Mouse (Mus musculus): ENCODE measurements around the gene Smchd1. TPM values are rescaled to one million over a fixed set of nuclear protein-coding genes. Genes with fewer than 3 reads are reported as not detected.

Smchd1 gene
- polyA plus RNA-seq, 1 experiment from 2014 or later = 24.9 TPM

DNA sequence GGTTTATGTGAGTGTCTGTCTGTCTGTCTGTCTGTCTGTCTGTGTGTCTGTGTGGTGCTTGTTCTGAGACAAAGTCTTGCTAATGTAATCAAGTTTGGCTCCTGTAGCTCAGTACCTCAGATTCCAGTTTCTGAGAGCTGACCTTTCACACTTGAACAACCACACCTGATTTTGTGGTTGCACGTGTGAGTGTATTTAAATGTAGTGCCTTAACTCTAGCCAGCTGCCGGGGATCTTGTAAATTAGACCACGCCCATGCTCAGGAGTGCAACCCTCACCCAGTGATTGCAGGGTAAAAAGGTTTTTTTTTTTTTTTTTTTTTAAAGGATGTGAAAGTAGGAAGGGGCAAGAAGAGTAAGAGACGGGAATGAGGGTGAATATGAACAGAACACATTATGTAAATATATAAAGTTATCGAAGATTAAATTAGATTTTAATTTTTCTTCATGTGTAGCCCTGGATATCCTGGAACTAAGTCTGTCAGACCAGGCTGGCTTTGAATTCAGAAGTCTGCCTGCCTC is 4.3 kb upstream of the Smchd1 start:
- H3K27ac ChIP-seq (ENCODE audit: low read length) = no peak overlapping the region
- no peak overlapping the region for H3K9ac ChIP-seq (replicated peaks; ENCODE audit: low read depth)
- 39% methylated on average over 5 of the region's 5 CpGs for WGBS
- no peaks in the 10 kb centered on the region for H3K9me3 ChIP-seq (ENCODE audit: low read length)
- H3K27me3 ChIP-seq (replicated peaks; ENCODE audit: insufficient read depth, low read length) = no peaks in the 10 kb centered on the region
- no peak overlapping the region for H3K4me3 ChIP-seq (ENCODE audit: low read depth, low read length)
- no peak for ATAC-seq
- H3K36me3 ChIP-seq (ENCODE audit: insufficient read depth, low read length) = no peaks in the 10 kb centered on the region
- DNase-seq (ENCODE audit: low spot score) = peak; percentile 71
- no peak overlapping the region for H3K4me2 ChIP-seq (replicated peaks; ENCODE audit: low read depth, low read length)
- no peaks in the 10 kb centered on the region for H3K4me1 ChIP-seq (ENCODE audit: insufficient read depth, low read depth, low read length)
- TF ChIP-seq EP300 (IDR thresholded peaks at IDR 0.05) (no peak), CTCF (IDR thresholded peaks at IDR 0.05) (no peak)

DNA sequence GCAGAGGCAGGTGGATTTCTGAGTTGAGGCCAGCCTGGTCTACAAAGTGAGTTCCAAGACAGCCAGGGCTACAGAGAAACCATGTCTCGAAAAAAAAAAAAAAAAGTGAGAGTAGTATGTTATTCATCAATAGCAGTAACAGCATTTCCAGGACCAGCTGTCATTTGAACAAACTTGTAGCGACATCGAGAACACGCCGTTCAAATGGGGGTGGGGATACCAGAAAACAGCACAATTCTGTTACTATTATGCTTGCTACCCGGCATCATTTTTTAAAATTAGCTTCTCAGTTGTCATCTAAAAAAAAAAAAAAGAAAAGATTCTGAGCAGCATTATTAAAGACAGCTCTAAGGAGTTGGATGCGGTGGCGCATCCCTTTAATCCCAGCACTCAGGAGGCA is 2.3 kb upstream of the Smchd1 start:
- H3K27ac ChIP-seq (ENCODE audit: low read length) = no peak overlapping the region
- no peak overlapping the region for H3K4me2 ChIP-seq (replicated peaks; ENCODE audit: low read depth, low read length)
- no peak for TF ChIP-seq CTCF (IDR thresholded peaks at IDR 0.05)
- TF ChIP-seq EP300 (IDR thresholded peaks at IDR 0.05) = no peak
- no peak overlapping the region for H3K4me3 ChIP-seq (ENCODE audit: low read depth, low read length)
- no peaks in the 10 kb centered on the region; the same call in 1 of the 2 replicates for H3K4me1 ChIP-seq (ENCODE audit: insufficient read depth, low read depth, low read length)
- no peak for DNase-seq (ENCODE audit: low spot score)
- no peak overlapping the region for H3K9ac ChIP-seq (replicated peaks; ENCODE audit: low read depth)
- 94% methylated on average over 8 of the region's 8 CpGs for WGBS
- H3K9me3 ChIP-seq (ENCODE audit: low read length) = no peaks in the 10 kb centered on the region
- H3K27me3 ChIP-seq (replicated peaks; ENCODE audit: insufficient read depth, low read length) = no peaks in the 10 kb centered on the region
- ATAC-seq = no peak
- H3K36me3 ChIP-seq (ENCODE audit: insufficient read depth, low read length) = no peaks in the 10 kb centered on the region

GRCm38 (mm10) chr17:71476346-71477020 is 1.3 kb upstream of the Smchd1 start:
- DNase-seq (ENCODE audit: low spot score) = no peak
- no peak overlapping the region for H3K27ac ChIP-seq (ENCODE audit: low read length)
- WGBS = 73% methylated on average over 7 of the region's 7 CpGs

GRCm38 (mm10) chr17:71475705-71476089 is 554 bp upstream of the Smchd1 start:
- Histone ChIP-seq H3K9ac (replicated peaks; ENCODE audit: low read depth) (peak overlapping the region; percentile 82), H3K9me3 (ENCODE audit: low read length) (no peaks in the 10 kb centered on the region), H3K27me3 (replicated peaks; ENCODE audit: insufficient read depth, low read length) (no peaks in the 10 kb centered on the region), H3K36me3 (ENCODE audit: insufficient read depth, low read length) (no peaks in the 10 kb centered on the region), H3K4me1 (ENCODE audit: insufficient read depth, low read depth, low read length) (no peaks in the 10 kb centered on the region; the same call in 1 of the 2 replicates), H3K4me2 (replicated peaks; ENCODE audit: low read depth, low read length) (peak overlapping the region; percentile 84), H3K27ac (ENCODE audit: low read length) (peak overlapping the region; percentile 97), H3K4me3 (ENCODE audit: low read depth, low read length) (peak overlapping the region; percentile 73)
- DNase-seq (ENCODE audit: low spot score) (peak; percentile 64), ATAC-seq (peak; percentile 57)
- WGBS = under 1% methylated on average over 31 of the region's 31 CpGs
- TF ChIP-seq EP300 (IDR thresholded peaks at IDR 0.05) (no peak), CTCF (IDR thresholded peaks at IDR 0.05) (no peak)

More at GRCm38 (mm10) chr17:71476346-71477020, 1.3 kb upstream of the Smchd1 start:
- Histone ChIP-seq H3K9me3 (ENCODE audit: low read length) (no peaks in the 10 kb centered on the region), H3K36me3 (ENCODE audit: insufficient read depth, low read length) (no peaks in the 10 kb centered on the region), H3K27me3 (replicated peaks; ENCODE audit: insufficient read depth, low read length) (no peaks in the 10 kb centered on the region), H3K4me3 (ENCODE audit: low read depth, low read length) (no peak overlapping the region), H3K9ac (replicated peaks; ENCODE audit: low read depth) (no peak overlapping the region), H3K4me1 (ENCODE audit: insufficient read depth, low read depth, low read length) (no peaks in the 10 kb centered on the region; the same call in 1 of the 2 replicates), H3K4me2 (replicated peaks; ENCODE audit: low read depth, low read length) (peak overlapping the region; percentile 84)
- TF ChIP-seq CTCF (IDR thresholded peaks at IDR 0.05) = no peak
- no peak for TF ChIP-seq EP300 (IDR thresholded peaks at IDR 0.05)
- no peak for ATAC-seq

GRCm38 (mm10) chr17:71474128-71474527 is 1.0 kb downstream of the Smchd1 start:
- peak overlapping the region; percentile 82 for H3K9ac ChIP-seq (replicated peaks; ENCODE audit: low read depth)
- H3K4me3 ChIP-seq (ENCODE audit: low read depth, low read length) = peak overlapping the region; percentile 73
- H3K4me1 ChIP-seq (ENCODE audit: insufficient read depth, low read depth, low read length) = no peaks in the 10 kb centered on the region; the same call in 1 of the 2 replicates
- no peaks in the 10 kb centered on the region for H3K27me3 ChIP-seq (replicated peaks; ENCODE audit: insufficient read depth, low read length)
- 11% methylated on average over 8 of the region's 8 CpGs for WGBS
- peak overlapping the region; percentile 84 for H3K4me2 ChIP-seq (replicated peaks; ENCODE audit: low read depth, low read length)
- H3K9me3 ChIP-seq (ENCODE audit: low read length) = no peaks in the 10 kb centered on the region
- H3K27ac ChIP-seq (ENCODE audit: low read length) = no peak overlapping the region
- DNase-seq (ENCODE audit: low spot score) (no peak), ATAC-seq (no peak)
- TF ChIP-seq CTCF (IDR thresholded peaks at IDR 0.05) = no peak
- no peak for TF ChIP-seq EP300 (IDR thresholded peaks at IDR 0.05)
- H3K36me3 ChIP-seq (ENCODE audit: insufficient read depth, low read length) = no peaks in the 10 kb centered on the region

- Histone ChIP-seq H3K27me3 (replicated peaks; ENCODE audit: insufficient read depth, low read length) (no peaks in the 10 kb centered on the region), H3K36me3 (ENCODE audit: insufficient read depth, low read length) (no peaks in the 10 kb centered on the region), H3K4me2 (replicated peaks; ENCODE audit: low read depth, low read length) (no peak overlapping the region), H3K27ac (ENCODE audit: low read length) (no peak overlapping the region), H3K4me1 (ENCODE audit: insufficient read depth, low read depth, low read length) (no peaks in the 10 kb centered on the region; the same call in 1 of the 2 replicates), H3K9ac (replicated peaks; ENCODE audit: low read depth) (no peak overlapping the region), H3K4me3 (ENCODE audit: low read depth, low read length) (no peak overlapping the region), H3K9me3 (ENCODE audit: low read length) (no peaks in the 10 kb centered on the region)
- 67% methylated on average over 2 of the region's 2 CpGs for WGBS
- TF ChIP-seq CTCF (IDR thresholded peaks at IDR 0.05) (no peak), EP300 (IDR thresholded peaks at IDR 0.05) (no peak)
- DNase-seq (ENCODE audit: low spot score) (no peak), ATAC-seq (no peak)
These were observed 3.9 kb downstream of the Smchd1 start for GRCm38 (mm10) chr17:71471261-71471660.
